Mouse (Mus musculus) embryo, embryonic 10 days (tissue): ENCODE data around the gene Olfr262.
"Not testable (repeated sequence)": the region's sequence is repeated elsewhere in the genome, so short reads cannot be mapped to it uniquely, and the experiment has no call there.

Source experiments
- DNase-seq: peaks from one replicate; pipeline ENCODE4 v3.0.0-alpha.2; 2015; ENCODE audit warnings: low spot score

Gene Olfr262

GRCm38 (mm10) chr19:12241559-12241958 lies at the start of gene Olfr262:
Gene Olfr262, minus strand, starts transcription at chr19:12241659.
- DNase-seq, result no peak

DNA sequence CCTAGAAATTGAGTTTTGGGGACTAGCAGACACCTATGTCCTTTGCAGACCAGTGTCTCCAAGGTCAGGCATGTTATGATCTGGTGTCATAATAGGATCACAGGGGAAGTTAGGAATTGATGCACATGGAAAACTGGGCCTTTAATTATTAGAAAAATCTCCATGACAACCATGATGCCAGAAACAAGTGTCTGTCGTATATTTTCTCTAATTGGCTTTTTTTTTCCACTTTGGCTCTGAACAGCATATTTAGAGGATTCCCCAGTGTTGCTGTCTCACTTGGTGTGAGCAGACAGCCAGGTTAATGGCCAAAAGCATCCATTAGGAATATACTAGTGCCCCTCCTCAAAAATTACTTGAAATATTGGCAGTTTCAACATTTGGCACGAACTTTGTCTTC lies 38.1 kb upstream of the Olfr262 start, which contains the start of gene Olfr1434:
Gene Olfr1434 (plus strand): TSS at position 301 of the 400 bp plus-strand sequence.
- DNase-seq, result no peak

DNA sequence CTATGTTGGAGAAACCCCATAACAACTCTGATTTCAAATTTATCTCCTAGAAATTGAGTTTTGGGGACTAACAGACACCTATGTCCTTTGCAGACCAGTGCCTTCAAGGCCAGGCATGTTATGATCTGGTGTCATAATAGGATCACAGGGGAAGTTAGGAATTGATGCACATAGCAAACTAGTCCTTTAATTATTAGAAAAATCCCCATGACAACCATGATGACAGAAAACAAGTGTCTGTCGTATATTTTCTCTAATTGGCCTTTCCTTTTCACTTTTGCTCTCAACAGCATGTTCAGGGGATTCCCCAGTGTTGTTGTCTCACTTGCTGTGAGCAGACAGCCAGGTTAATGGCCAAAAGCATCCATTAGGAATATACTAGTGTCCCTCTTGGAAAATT lies 19.3 kb upstream of the Olfr262 start, which contains the start of gene Olfr235:
Gene Olfr235 (plus strand): TSS at position 301 of the 400 bp plus-strand sequence.
- no peak for DNase-seq

DNA sequence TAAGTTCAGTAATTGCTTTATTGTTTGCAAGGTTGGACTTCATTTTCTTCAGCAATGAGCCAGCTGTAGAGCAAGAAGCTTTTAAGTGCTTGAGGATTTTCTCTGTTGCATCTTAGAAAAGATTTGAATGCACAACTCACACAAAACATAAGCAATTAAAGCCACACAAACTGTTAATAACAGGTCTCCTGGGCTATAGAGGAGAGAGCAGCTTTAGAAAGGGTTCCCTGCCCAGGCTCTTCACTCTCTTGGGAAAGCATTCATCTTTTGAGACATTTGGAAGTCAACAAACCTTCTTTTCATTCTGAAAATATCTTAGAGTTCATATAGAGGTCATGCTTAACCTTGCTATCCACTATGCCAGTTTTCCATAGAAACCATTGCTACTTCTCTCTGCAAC lies 9.0 kb downstream of the Olfr262 start, which contains the start of gene Olfr1432:
Gene Olfr1432 (minus strand): TSS at position 101 of the 400 bp plus-strand sequence.
- DNase-seq, result not testable (repeated sequence)

GRCm38 (mm10) chr19:12200334-12200733 lies 41.1 kb downstream of the Olfr262 start, which contains the start of gene Olfr1431:
Gene Olfr1431, plus strand, starts transcription at chr19:12200634.
- DNase-seq, result no peak

DNA sequence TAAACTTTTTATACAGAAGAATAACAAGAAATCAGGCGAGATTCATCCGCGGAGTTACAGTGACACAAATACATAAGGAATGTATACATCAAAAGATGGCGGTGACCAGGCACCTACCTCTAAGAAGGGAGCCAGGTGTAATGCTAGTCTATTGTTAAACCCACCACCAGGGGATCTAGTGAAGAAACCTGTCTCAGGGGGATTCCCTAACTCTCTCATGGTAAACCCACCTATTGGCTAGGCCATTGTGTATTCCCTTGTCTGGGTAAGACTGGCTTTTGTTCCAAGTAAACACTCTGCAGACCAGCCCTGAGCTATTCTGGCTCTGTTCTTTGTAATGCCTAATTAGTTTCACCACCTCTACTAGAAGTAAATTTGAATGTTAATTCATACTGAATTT lies 42.4 kb downstream of the Olfr262 start:
- not testable (repeated sequence) for DNase-seq
